ENCODE assay signal across 8 mouse cellular contexts in genomic region chr5:30647815-30648560, GRCm38 (mm10). TPM values are rescaled to one million over a fixed set of nuclear protein-coding genes. Genes with fewer than 3 reads are reported as not detected.
DNase-seq lines count a peak whose midpoint lies in the region; ATAC-seq and TF ChIP-seq lines count a peak whose summit lies in the region.

Gene Slc35f6, plus strand, starts transcription at chr5:30647933.

- no peak for TF ChIP-seq CTCF in bone marrow, adult 2 months (IDR thresholded peaks at IDR 0.05; ENCODE audit: control insufficient read depth, insufficient read depth, low read length)

- peak within 1 kb of the TSS; percentile 49 for H3K27ac ChIP-seq in bone marrow, adult 2 months (ENCODE audit: control insufficient read depth, insufficient read depth, low read depth, low read length, poor library complexity)
- H3K27ac ChIP-seq in embryonic facial prominence, embryonic 15.5 days (replicated peaks): peak within 1 kb of the TSS; percentile 73
- peak within 1 kb of the TSS; percentile 72 for H3K27ac ChIP-seq in kidney, embryonic 15.5 days

- ATAC-seq in embryonic facial prominence, embryonic 15.5 days (ENCODE audit: insufficient number of reproducible peaks, low FRiP score, low TSS enrichment, low read depth): peak; percentile 89
- ATAC-seq in kidney, embryonic 15.5 days (replicated peaks; ENCODE audit: low FRiP score): peak; percentile 95
- peak; percentile 74 for ATAC-seq in monocyte, adult 5-6 weeks (replicated peaks; ENCODE audit: insufficient number of reproducible peaks, low FRiP score, low TSS enrichment, poor library complexity, severe bottlenecking)

- peak within 1 kb of the TSS; percentile 86 for H3K4me2 ChIP-seq in embryonic facial prominence, embryonic 15.5 days (replicated peaks)
- H3K4me2 ChIP-seq in kidney, embryonic 15.5 days: peak within 1 kb of the TSS; percentile 87

- H3K27me3 ChIP-seq in embryonic facial prominence, embryonic 15.5 days: no peaks in the 10 kb centered on the region
- H3K27me3 ChIP-seq in kidney, embryonic 15.5 days: no peaks in the 10 kb centered on the region

- DNase-seq in 416B (ENCODE audit: low read depth) (peak; percentile 81), liver (peak; percentile 92)
- peak; percentile 95 to 96 for DNase-seq in heart, adult 9 months (ENCODE audit: low spot score in 2 of 2)
- DNase-seq in spleen, postnatal 4 days (ENCODE audit: low spot score in 2 of 2): peak; percentile 90 to 96

- WGBS in bone marrow, adult 2 months: under 1% methylated on average over 38 of the region's 38 CpGs
- WGBS in embryonic facial prominence, embryonic 15.5 days: under 1% methylated on average over 38 of the region's 38 CpGs
- under 1% methylated on average over 38 of the region's 38 CpGs for WGBS in kidney, embryonic 15.5 days

- H3K4me3 ChIP-seq in bone marrow, adult 2 months (replicated peaks; ENCODE audit: control insufficient read depth, low read depth, low read length): peak within 1 kb of the TSS; percentile 97
- H3K4me3 ChIP-seq in embryonic facial prominence, embryonic 15.5 days (replicated peaks): peak within 1 kb of the TSS; percentile 67
- H3K4me3 ChIP-seq in kidney, embryonic 15.5 days (replicated peaks): peak within 1 kb of the TSS; percentile 91

- H3K4me1 ChIP-seq in bone marrow, adult 2 months (ENCODE audit: control insufficient read depth, insufficient read depth, low read length): peaks cover 8% of the 10 kb centered on the region
- peaks cover 26% of the 10 kb centered on the region for H3K4me1 ChIP-seq in embryonic facial prominence, embryonic 15.5 days
- peaks cover 23% of the 10 kb centered on the region for H3K4me1 ChIP-seq in kidney, embryonic 15.5 days

- TF ChIP-seq POLR2A in bone marrow, adult 2 months (IDR thresholded peaks at IDR 0.05; ENCODE audit: borderline replicate concordance, control insufficient read depth, low read depth, low read length): peak; percentile 56; the same call in 1 of the 2 replicates

- H3K9ac ChIP-seq in embryonic facial prominence, embryonic 15.5 days: peak within 1 kb of the TSS; percentile 58
- peak within 1 kb of the TSS; percentile 75 for H3K9ac ChIP-seq in kidney, embryonic 15.5 days

- H3K9me3 ChIP-seq in embryonic facial prominence, embryonic 15.5 days (replicated peaks): no peaks in the 10 kb centered on the region
- H3K9me3 ChIP-seq in kidney, embryonic 15.5 days (replicated peaks): no peaks in the 10 kb centered on the region

- peaks cover 11% of the 10 kb centered on the region; the same call in 1 of the 2 replicates for H3K36me3 ChIP-seq in embryonic facial prominence, embryonic 15.5 days
- peaks cover 6% of the 10 kb centered on the region; the same call in 1 of the 2 replicates for H3K36me3 ChIP-seq in kidney, embryonic 15.5 days

RNA-seq across cellular contexts. Expression of gene Slc35f6, which starts in this region (rescaled TPM):
- 7.7 and 17.0 TPM in 2 replicates for polyA plus RNA-seq in bone marrow, adult 2 months (2011; ENCODE audit: insufficient read depth, insufficient read length, low replicate concordance, missing spikeins)
- 30.2 and 30.3 TPM in 2 replicates for polyA plus RNA-seq in embryonic facial prominence, embryonic 15.5 days (2015; fragmentation: Nextera tagmentation; extraction: Ambion mirVana)
- polyA plus RNA-seq in kidney, embryonic 15.5 days (2015; fragmentation: Nextera tagmentation; extraction: Ambion mirVana): 25.7 and 27.1 TPM in 2 replicates
- 22.1 to 43.5 TPM (median 25.4 TPM) in 3 replicates for total RNA-seq in monocyte, adult 5-6 weeks (2017)

Comparison
In these comparisons a context has a peak if more than half of its experiments do, and no peak if none do; other contexts are left out.
1. Peak in every context shown above with its lines: DNase-seq, ATAC-seq, H3K4me3 ChIP-seq and H3K27ac ChIP-seq.